Mouse (Mus musculus): Measurements from ENCODE around the gene Lrit3. TPM values are rescaled to one million over a fixed set of nuclear protein-coding genes. Genes with fewer than 3 reads are reported as not detected.

The Lrit3 gene
- polyA plus RNA-seq (2012; rRNA removed), result 0.05 and 0.11 TPM in 2 replicates

DNA sequence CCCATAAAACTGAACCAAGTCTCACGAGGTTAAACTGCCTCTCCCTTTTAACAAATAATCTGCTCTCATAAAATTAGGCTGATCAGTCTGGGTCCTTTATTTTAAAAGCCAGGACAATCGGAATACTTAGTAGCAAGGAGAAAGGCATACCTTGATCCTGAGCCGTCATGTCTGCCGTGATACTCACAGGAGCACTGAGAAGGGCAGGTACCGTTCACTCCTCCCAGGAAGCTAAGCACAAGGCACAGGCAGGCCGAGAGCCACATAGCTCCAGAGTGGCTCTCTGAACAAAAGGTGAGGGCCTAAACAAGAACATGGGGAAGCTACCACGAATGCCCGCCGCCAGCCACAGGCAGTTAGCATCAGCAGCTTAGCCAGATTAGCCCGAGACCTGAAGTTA, at the start of gene Lrit3:
Lrit3 (minus strand) TSS at position 266 of the 400 bp plus-strand sequence.

DNA sequence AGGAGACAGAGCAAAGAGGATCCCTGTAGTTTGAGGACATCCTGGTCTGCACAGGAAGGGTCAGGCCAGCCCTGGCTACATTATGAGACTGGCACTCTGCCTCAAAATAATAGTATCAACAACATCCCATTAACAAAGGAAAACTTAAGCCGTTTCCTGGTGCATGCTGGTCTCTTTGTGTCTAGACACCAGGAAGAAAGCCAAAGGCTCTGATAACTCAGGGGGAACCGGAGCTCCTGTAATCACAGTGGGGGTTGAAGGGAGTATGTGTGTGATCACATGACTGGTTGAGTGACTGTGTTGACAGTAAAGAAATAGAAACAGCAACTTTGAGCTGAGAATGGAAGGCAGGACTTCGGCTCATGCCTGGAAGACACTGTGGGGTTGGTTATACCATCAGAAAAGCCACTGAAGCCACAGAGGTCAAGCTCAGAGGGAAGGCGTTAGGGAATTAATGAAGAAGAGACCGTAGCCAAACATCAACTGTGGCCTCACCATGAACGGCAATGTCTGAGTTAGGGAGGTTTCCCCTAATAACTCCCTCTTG, 31.6 kb upstream of the Lrit3 start, which contains the start of gene Cfi:
Cfi (plus strand) TSS at position 497 of the 547 bp plus-strand sequence.

DNA sequence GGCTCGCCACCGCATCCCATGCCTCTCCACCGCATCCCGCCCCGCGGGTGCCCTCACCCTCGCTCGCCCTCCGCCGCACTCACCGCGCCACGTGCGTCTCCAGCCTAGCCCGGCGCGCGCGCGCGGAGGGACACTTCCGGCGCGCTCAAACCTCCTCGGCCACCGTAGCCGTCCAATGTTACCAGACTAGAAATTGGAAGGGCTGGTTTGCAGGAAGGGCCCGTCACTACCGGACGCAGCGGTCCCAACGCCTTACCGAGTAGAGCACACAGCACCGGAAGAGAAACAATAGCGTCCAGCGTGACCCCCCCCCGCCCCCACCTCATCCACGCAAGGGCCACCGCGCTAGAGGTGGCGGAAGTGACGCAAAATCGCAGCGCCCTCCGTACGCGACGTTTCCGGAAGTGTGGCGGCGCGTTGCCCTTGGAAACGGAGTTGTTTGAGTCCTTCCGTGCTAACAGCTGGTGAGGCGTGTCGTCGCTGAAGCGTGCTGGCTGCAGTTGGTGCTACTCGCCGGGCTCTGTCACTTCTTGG, 27.3 kb upstream of the Lrit3 start, which contains the start of gene Gar1:
Gar1 (minus strand) TSS at position 362 of the 534 bp plus-strand sequence.

DNA sequence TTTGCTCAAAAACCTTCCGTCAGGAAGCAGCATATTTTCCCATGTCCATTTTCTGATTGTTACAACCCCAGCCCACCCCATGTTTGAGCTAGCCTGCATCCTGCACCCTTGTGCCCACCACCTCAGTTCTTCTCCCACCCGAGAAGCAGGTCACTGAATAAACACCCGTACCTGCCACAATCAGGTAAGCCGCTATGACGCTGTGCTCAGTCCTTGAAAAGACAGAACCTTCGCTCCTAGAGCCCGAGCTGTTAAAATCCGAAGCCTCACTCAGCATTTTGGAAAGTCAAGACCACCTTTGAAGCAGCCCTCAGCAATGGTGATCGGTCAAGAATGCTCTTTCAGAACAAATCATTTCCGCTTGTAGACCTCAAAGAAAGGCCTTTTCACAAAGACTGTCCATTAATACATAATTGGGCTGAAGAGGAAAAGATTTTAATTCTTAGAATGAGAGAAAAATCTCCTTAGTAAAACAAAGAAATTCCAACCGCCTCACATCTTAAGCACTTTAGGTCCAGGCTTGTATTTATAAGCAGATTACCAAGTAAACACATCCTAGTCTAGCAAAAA, 18.5 kb upstream of the Lrit3 start, which contains the start of gene Rrh:
Rrh (minus strand) TSS at position 382 of the 570 bp plus-strand sequence.

DNA sequence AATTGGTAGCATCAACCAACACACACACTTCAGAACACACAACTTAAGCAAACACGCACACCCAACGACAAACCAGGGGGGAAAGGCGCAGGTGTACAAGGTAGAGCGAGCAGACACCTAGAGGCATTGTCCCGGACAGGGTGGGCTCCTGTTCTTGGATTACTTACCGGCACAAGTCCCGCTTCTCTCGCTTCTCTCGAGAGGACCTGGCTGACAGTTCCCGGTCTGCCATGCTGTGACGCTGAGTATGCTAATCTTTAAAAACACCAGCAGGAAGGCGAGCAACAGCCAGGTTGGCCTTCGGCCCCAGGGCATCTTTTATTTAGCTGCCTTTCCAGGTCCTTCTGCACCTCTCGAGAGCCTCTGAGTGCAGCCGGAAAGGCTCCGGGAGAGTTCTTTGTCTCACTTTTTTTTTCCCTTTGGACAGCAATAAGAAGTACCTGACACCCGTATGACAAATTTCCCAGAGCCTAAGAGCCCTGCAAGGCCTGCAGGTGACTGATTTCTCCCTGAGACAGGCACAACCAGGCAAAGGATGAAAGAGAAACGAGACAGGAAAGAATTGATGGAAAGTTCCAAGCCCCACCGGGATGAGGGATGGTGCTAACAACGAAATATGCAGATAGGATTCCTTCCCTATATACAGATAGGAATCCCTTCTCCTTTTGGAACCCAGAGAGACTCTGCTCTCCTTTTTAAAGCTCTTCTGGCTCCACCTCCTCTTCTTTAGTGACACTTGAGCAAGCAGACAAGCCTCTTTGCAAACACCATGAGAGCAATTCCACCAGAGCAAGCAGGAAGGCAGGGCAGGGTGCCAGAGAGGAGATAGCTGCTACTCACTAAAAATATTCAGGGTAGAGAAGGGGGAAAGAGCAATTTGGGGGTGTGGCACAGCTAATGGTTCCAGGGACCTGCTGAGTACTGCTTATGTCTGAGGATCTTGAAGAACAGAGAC, 48.9 kb downstream of the Lrit3 start, which contains the start of gene Egf:
Egf (minus strand) TSS at position 667 of the 955 bp plus-strand sequence.

Other genes starting within 250 kb of the Lrit3 start
- gene Egf, start 48.7 kb downstream of the Lrit3 start, polyA plus RNA-seq (2012; rRNA removed), result 4.6 and 5.3 TPM in 2 replicates
- 0.43 and 0.64 TPM in 2 replicates for gene Rrh, start 18.6 kb upstream of the Lrit3 start, polyA plus RNA-seq (2012; rRNA removed)
- 61.4 and 73.9 TPM in 2 replicates for gene Gar1, start 27.4 kb upstream of the Lrit3 start, polyA plus RNA-seq (2012; rRNA removed)
- 0.14 and 0.20 TPM in 2 replicates for gene Cfi, start 31.9 kb upstream of the Lrit3 start, polyA plus RNA-seq (2012; rRNA removed)
- 36.7 and 37.1 TPM in 2 replicates for gene Pla2g12a, start 74.6 kb upstream of the Lrit3 start, polyA plus RNA-seq (2012; rRNA removed)
- 21.7 and 24.4 TPM in 2 replicates for gene Casp6, start 97.4 kb upstream of the Lrit3 start, polyA plus RNA-seq (2012; rRNA removed)
- 4.6 and 4.9 TPM in 2 replicates for gene Mcub, start 166.2 kb upstream of the Lrit3 start, polyA plus RNA-seq (2012; rRNA removed)